Mouse (Mus musculus): Measurements from ENCODE around the gene Blcap. TPM values are rescaled to one million over a fixed set of nuclear protein-coding genes. Genes with fewer than 3 reads are reported as not detected.
A peak's percentile ranks its signal among the peaks of the same experiment; 100 is the strongest.

The Blcap gene
- polyA plus RNA-seq, 1 experiment from 2014 or later = 353 TPM

DNA sequence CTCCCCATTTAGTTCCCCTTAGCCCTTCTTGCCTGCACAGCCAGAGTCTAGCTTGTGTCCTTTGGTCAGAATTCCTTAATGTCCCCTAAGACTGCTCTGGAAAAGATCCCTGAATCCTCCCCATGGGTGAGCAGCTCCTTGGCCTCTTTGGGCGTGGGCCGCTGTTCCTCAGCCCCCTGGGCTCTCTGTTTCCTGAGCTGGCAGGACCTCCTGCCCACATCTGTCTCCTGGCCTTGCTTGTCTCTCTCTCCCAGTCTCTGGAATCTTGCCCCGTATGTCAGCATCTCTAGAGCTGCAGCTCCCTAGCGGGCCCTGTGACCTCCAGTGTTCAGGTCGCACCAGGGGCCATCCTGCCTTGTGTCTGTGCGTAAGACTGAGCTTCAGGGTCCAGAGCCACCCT, 51.6 kb downstream of the Blcap start:
- no peak overlapping the region for H3K4me3 ChIP-seq (replicated peaks; ENCODE audit: low read depth, low read length)
- H3K27ac ChIP-seq (replicated peaks; ENCODE audit: low read depth, low read length) = peak overlapping the region; percentile 78
- DNase-seq (no peak), ATAC-seq (ENCODE audit: low FRiP score, low TSS enrichment) (no peak)
- no peaks in the 10 kb centered on the region for H3K27me3 ChIP-seq (ENCODE audit: control insufficient read depth, insufficient read depth, low read length)
- no peaks in the 10 kb centered on the region for H3K9me3 ChIP-seq (ENCODE audit: control insufficient read depth, low read length)
- no peaks in the 10 kb centered on the region for H3K36me3 ChIP-seq (ENCODE audit: control insufficient read depth, insufficient read depth, low read length)
- peaks cover 41% of the 10 kb centered on the region for H3K4me1 ChIP-seq (ENCODE audit: control insufficient read depth, insufficient read depth, low read length)
- WGBS = 74% methylated on average over 6 of the region's 6 CpGs
- H3K9ac ChIP-seq (replicated peaks; ENCODE audit: low read length) = no peak overlapping the region
- H3K4me2 ChIP-seq (ENCODE audit: low read length) = no peak overlapping the region

DNA sequence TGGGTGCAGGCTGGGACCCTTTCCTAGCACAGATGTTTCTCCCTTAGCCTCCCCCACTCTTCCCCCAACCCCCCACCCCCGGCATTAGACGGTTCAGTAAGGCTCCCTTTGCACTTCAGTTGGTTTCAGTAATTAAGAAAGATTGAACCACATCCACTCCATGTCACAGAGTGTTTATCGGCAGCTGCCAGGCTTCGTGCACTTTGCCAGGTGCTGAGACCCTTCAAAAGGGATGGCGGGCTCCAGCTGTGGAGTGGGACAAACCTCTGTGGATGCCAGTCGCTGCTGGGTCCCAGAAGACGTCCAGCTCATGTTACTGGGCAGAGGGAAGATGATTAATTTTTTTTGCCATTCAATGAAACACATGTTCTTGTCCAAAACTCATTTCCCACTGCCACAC, 52.6 kb downstream of the Blcap start:
- H3K27ac ChIP-seq (replicated peaks; ENCODE audit: low read depth, low read length) = peak overlapping the region; percentile 21
- H3K9me3 ChIP-seq (ENCODE audit: control insufficient read depth, low read length) = no peaks in the 10 kb centered on the region
- H3K36me3 ChIP-seq (ENCODE audit: control insufficient read depth, insufficient read depth, low read length) = no peaks in the 10 kb centered on the region
- no peak for ATAC-seq (ENCODE audit: low FRiP score, low TSS enrichment)
- H3K9ac ChIP-seq (replicated peaks; ENCODE audit: low read length) = no peak overlapping the region
- no peak for DNase-seq
- no peaks in the 10 kb centered on the region for H3K27me3 ChIP-seq (ENCODE audit: control insufficient read depth, insufficient read depth, low read length)
- 37% methylated on average over 7 of the region's 7 CpGs for WGBS
- no peak overlapping the region for H3K4me3 ChIP-seq (replicated peaks; ENCODE audit: low read depth, low read length)
- H3K4me1 ChIP-seq (ENCODE audit: control insufficient read depth, insufficient read depth, low read length) = peaks cover 47% of the 10 kb centered on the region
- no peak overlapping the region for H3K4me2 ChIP-seq (ENCODE audit: low read length)

DNA sequence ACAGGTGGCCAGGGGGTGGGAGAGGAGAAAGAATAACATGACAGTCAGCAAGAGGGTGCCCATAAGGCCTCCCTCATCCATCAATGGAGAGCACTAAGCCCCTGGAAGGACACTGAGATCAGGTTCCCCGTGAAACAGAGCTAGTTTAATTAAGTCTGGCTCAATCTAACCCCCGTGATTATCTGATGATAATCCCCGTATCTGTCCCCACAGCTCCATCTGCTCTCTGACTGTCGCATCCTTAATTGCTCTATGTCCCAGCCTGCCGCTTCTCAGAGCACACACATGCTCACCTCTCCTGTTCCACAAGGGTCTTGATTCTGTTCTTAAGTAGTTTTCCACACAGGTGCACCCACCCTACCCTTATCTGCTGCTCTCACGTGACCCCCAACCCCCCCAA, 53.5 kb downstream of the Blcap start:
- H3K27ac ChIP-seq (replicated peaks; ENCODE audit: low read depth, low read length) = peak overlapping the region; percentile 21; the same call in 1 of the 2 replicates
- H3K4me3 ChIP-seq (replicated peaks; ENCODE audit: low read depth, low read length) = no peak overlapping the region
- peaks cover 43% of the 10 kb centered on the region for H3K4me1 ChIP-seq (ENCODE audit: control insufficient read depth, insufficient read depth, low read length)
- no peak overlapping the region for H3K9ac ChIP-seq (replicated peaks; ENCODE audit: low read length)
- H3K36me3 ChIP-seq (ENCODE audit: control insufficient read depth, insufficient read depth, low read length) = no peaks in the 10 kb centered on the region
- H3K9me3 ChIP-seq (ENCODE audit: control insufficient read depth, low read length) = no peaks in the 10 kb centered on the region
- WGBS = 26% methylated on average over 6 of the region's 6 CpGs
- no peak overlapping the region for H3K4me2 ChIP-seq (ENCODE audit: low read length)
- H3K27me3 ChIP-seq (ENCODE audit: control insufficient read depth, insufficient read depth, low read length) = no peaks in the 10 kb centered on the region
- no peak for DNase-seq
- no peak for ATAC-seq (ENCODE audit: low FRiP score, low TSS enrichment)

DNA sequence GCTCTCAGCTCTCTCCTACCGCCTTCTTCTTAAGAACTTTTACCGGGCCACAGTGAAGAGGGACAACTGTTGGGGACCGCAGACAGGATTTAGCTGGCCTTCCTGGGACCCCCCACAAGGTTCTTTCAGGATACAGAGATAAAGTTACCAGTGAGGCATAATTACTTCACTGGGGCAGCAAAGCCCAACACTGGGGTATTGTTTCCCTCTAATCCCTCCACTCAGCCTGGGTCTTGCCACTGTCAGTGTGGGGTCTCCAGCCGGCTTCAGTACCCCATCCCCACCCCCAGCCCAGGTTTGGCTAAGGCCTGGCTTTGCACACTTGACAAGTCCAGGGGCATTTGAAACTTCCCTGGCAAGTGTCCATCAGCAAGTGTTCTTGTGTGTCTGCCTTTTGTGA, 56.7 kb downstream of the Blcap start:
- H3K9ac ChIP-seq (replicated peaks; ENCODE audit: low read length) = no peak overlapping the region
- H3K36me3 ChIP-seq (ENCODE audit: control insufficient read depth, insufficient read depth, low read length) = no peaks in the 10 kb centered on the region
- ATAC-seq (ENCODE audit: low FRiP score, low TSS enrichment) (no peak), DNase-seq (no peak)
- WGBS = 3% methylated on average over 4 of the region's 4 CpGs
- H3K4me2 ChIP-seq (ENCODE audit: low read length) = no peak overlapping the region
- H3K27me3 ChIP-seq (ENCODE audit: control insufficient read depth, insufficient read depth, low read length) = no peaks in the 10 kb centered on the region
- H3K9me3 ChIP-seq (ENCODE audit: control insufficient read depth, low read length) = no peaks in the 10 kb centered on the region
- no peak overlapping the region for H3K4me3 ChIP-seq (replicated peaks; ENCODE audit: low read depth, low read length)
- peak overlapping the region; percentile 49 for H3K27ac ChIP-seq (replicated peaks; ENCODE audit: low read depth, low read length)
- peaks cover 33% of the 10 kb centered on the region for H3K4me1 ChIP-seq (ENCODE audit: control insufficient read depth, insufficient read depth, low read length)

DNA sequence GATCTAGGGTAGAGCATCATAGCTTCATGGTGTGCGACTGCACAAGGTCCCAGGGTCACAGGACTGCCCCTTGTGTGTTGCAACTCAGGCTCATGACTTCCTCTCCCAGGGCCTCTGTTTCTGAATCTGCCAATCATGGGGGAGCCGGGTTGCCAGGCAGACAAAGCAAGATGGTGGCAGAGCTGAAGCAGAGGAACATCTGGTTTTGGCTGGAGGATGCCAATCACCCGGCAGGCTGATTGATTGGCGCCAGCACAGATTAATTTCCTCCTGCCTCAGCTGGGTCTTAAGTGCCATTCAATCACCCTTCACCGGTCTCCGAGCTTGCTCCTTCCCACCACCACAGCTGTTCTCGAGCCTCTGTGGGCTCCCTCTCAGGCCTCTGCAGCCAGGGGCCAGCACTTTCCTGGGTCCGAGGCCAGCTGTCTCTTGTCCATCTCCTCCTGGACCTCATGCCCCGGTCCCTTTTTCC, 57.3 kb downstream of the Blcap start:
- H3K9me3 ChIP-seq (ENCODE audit: control insufficient read depth, low read length) = no peaks in the 10 kb centered on the region
- peaks cover 32% of the 10 kb centered on the region for H3K4me1 ChIP-seq (ENCODE audit: control insufficient read depth, insufficient read depth, low read length)
- H3K9ac ChIP-seq (replicated peaks; ENCODE audit: low read length) = no peak overlapping the region
- no peak for DNase-seq
- H3K27ac ChIP-seq (replicated peaks; ENCODE audit: low read depth, low read length) = peak overlapping the region; percentile 49
- H3K4me2 ChIP-seq (ENCODE audit: low read length) = no peak overlapping the region
- 21% methylated on average over 9 of the region's 9 CpGs for WGBS
- no peak for ATAC-seq (ENCODE audit: low FRiP score, low TSS enrichment)
- H3K4me3 ChIP-seq (replicated peaks; ENCODE audit: low read depth, low read length) = no peak overlapping the region
- no peaks in the 10 kb centered on the region for H3K27me3 ChIP-seq (ENCODE audit: control insufficient read depth, insufficient read depth, low read length)
- H3K36me3 ChIP-seq (ENCODE audit: control insufficient read depth, insufficient read depth, low read length) = no peaks in the 10 kb centered on the region

DNA sequence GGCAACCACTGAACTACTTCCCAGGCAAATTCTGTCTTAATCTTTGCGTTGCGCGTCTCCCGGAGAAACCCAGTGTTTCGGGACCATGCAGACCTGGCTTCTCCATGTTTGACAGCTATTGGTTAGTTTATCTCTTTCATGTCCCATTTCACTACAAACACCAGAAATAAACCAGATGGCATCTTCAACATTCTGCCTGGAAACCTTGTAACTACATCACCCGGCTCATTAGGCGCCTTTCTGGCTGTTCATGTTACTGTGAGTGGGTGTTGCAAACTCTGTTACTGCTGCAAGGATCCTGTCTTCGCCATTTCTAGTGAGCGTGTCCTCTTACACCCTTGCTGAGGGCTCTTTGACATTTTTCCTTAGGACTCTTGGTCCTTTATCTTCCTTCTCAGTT, 58.2 kb downstream of the Blcap start:
- Histone ChIP-seq H3K4me2 (ENCODE audit: low read length) (no peak overlapping the region), H3K4me3 (replicated peaks; ENCODE audit: low read depth, low read length) (no peak overlapping the region), H3K4me1 (ENCODE audit: control insufficient read depth, insufficient read depth, low read length) (peaks cover 28% of the 10 kb centered on the region), H3K27me3 (ENCODE audit: control insufficient read depth, insufficient read depth, low read length) (no peaks in the 10 kb centered on the region), H3K9ac (replicated peaks; ENCODE audit: low read length) (no peak overlapping the region), H3K36me3 (ENCODE audit: control insufficient read depth, insufficient read depth, low read length) (no peaks in the 10 kb centered on the region), H3K9me3 (ENCODE audit: control insufficient read depth, low read length) (no peaks in the 10 kb centered on the region), H3K27ac (replicated peaks; ENCODE audit: low read depth, low read length) (no peak overlapping the region)
- DNase-seq (no peak), ATAC-seq (ENCODE audit: low FRiP score, low TSS enrichment) (no peak)
- 96% methylated on average over 9 of the region's 9 CpGs for WGBS

DNA sequence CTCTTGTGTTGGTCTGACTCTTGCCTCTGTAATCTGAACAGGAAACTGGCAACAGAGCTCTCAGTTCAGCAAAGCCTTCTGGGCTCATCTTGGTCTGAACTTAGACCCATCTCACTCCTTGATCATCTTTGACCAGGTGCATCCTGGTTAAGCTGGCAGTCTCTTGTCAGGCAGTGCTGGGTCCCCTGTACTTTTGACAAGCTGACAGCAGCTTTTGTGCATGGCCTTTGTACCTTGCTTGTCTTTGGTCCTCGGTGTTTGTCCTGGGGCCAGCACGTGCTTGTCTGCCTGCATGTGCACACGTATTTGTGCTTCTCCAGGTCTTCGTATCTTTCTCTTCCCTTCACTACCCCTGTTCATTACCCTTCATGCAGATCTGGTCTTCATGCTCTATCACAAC, 61.0 kb downstream of the Blcap start:
- ATAC-seq (ENCODE audit: low FRiP score, low TSS enrichment) (no peak), DNase-seq (no peak)
- no peak overlapping the region for H3K4me3 ChIP-seq (replicated peaks; ENCODE audit: low read depth, low read length)
- no peaks in the 10 kb centered on the region for H3K36me3 ChIP-seq (ENCODE audit: control insufficient read depth, insufficient read depth, low read length)
- H3K9ac ChIP-seq (replicated peaks; ENCODE audit: low read length) = no peak overlapping the region
- peaks cover 38% of the 10 kb centered on the region for H3K4me1 ChIP-seq (ENCODE audit: control insufficient read depth, insufficient read depth, low read length)
- H3K27ac ChIP-seq (replicated peaks; ENCODE audit: low read depth, low read length) = no peak overlapping the region
- 67% methylated on average over 4 of the region's 4 CpGs for WGBS
- H3K4me2 ChIP-seq (ENCODE audit: low read length) = no peak overlapping the region
- no peaks in the 10 kb centered on the region for H3K27me3 ChIP-seq (ENCODE audit: control insufficient read depth, insufficient read depth, low read length)
- H3K9me3 ChIP-seq (ENCODE audit: control insufficient read depth, low read length) = no peaks in the 10 kb centered on the region

DNA sequence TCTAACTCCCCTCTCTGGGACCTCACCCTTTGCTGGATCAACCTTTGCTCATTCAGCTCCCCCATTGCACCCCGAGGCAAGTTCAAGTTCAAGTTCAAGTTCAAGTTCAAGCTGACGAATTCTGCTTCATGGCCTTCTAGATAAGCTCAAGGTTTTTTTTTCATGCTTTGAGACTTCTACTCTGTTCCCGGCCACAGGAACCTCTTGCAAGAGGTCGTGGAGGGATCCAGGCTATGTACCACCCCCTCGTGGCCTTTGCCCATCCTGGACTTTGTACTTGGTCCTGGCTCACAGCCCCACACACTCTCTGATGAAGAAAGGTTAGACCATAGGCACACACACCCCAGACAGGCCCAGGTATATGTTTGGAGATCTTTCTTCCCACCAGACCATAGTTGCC, 61.9 kb downstream of the Blcap start:
- Histone ChIP-seq H3K9ac (replicated peaks; ENCODE audit: low read length) (no peak overlapping the region), H3K4me1 (ENCODE audit: control insufficient read depth, insufficient read depth, low read length) (peaks cover 30% of the 10 kb centered on the region), H3K4me3 (replicated peaks; ENCODE audit: low read depth, low read length) (no peak overlapping the region), H3K27me3 (ENCODE audit: control insufficient read depth, insufficient read depth, low read length) (no peaks in the 10 kb centered on the region), H3K27ac (replicated peaks; ENCODE audit: low read depth, low read length) (no peak overlapping the region), H3K4me2 (ENCODE audit: low read length) (no peak overlapping the region), H3K9me3 (ENCODE audit: control insufficient read depth, low read length) (no peaks in the 10 kb centered on the region), H3K36me3 (ENCODE audit: control insufficient read depth, insufficient read depth, low read length) (no peaks in the 10 kb centered on the region)
- no peak for DNase-seq
- WGBS = 84% methylated on average over 5 of the region's 5 CpGs
- no peak for ATAC-seq (ENCODE audit: low FRiP score, low TSS enrichment)

DNA sequence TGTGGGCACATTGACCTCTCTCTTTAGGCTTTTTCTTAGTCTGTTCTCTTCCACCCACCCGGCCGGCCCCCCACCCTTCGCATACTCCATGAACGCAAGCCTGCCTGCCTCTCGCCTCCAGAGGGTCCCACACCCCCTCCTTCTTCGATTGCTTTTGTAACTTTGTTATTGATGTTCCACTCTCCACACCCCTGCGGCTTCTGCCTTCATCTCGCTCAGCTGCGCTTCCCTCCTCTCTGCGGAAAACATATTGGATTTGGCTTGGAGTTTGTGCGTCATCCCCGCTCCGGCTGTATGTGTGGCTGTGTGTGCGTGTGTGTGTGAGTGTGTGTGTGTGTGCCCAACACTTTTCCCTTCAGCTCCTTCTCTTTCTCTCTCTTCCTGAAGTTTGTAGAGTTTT, 64.3 kb downstream of the Blcap start:
- no peaks in the 10 kb centered on the region for H3K9me3 ChIP-seq (ENCODE audit: control insufficient read depth, low read length)
- H3K27me3 ChIP-seq (ENCODE audit: control insufficient read depth, insufficient read depth, low read length) = no peaks in the 10 kb centered on the region
- WGBS = 24% methylated on average over 14 of the region's 14 CpGs
- H3K4me1 ChIP-seq (ENCODE audit: control insufficient read depth, insufficient read depth, low read length) = peaks cover 20% of the 10 kb centered on the region
- H3K9ac ChIP-seq (replicated peaks; ENCODE audit: low read length) = no peak overlapping the region
- H3K27ac ChIP-seq (replicated peaks; ENCODE audit: low read depth, low read length) = peak overlapping the region; percentile 62
- no peak; the same call in 1 of the 2 replicates for ATAC-seq (ENCODE audit: low FRiP score, low TSS enrichment)
- H3K4me2 ChIP-seq (ENCODE audit: low read length) = peak overlapping the region; percentile 27
- DNase-seq = peak; percentile 77
- H3K4me3 ChIP-seq (replicated peaks; ENCODE audit: low read depth, low read length) = no peak overlapping the region
- no peaks in the 10 kb centered on the region for H3K36me3 ChIP-seq (ENCODE audit: control insufficient read depth, insufficient read depth, low read length)

Data from midbrain, embryonic 14.5 days (tissue).